Comparison of ENCODE assay signal across 8 mouse cellular contexts in the genomic region with DNA sequence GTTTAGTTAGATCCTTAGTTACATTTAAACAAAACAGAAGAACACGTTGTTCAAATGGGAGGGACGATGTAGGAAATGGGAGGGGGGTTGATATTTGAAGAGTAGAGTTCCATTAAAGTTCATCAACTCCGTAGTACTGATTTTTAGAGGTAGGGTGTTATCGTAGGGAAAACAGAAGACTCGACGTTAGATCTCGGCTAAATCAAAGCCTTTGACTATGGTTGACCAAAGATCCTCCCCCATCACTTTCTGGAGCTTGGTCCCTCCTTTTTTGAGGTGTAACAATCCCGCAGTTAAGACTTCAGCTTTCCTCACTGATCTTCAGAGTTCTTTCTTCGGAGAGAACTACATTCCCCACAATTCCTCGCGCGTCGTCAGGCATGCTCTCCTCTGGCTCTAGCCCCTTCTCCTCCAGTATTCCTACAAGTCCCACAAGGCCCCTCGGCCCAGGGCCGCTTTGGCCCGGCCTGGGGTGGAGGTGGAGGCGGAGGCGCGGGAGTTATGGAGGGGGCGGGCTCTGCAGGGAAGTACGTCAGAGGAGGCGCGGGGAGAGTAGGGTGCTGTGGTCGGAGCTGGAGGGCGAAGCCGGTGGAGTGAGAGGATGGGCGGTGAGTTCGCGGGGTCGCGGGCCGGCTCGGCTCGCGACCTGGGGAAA. TPM values are rescaled to one million over a fixed set of nuclear protein-coding genes. Genes with fewer than 3 reads are reported as not detected.
DNase-seq lines count a peak whose midpoint lies in the region; ATAC-seq lines count a peak whose summit lies in the region.

A gene (plus strand): TSS at position 434 of the 655 bp plus-strand sequence.

- peaks cover 8% of the 10 kb centered on the region for H3K4me1 ChIP-seq in hindbrain, embryonic 16.5 days (ENCODE audit: control insufficient read depth, insufficient read depth, low read depth, low read length)

- H3K27ac ChIP-seq in hindbrain, embryonic 16.5 days (ENCODE audit: low read depth, low read length), result peak within 1 kb of the TSS; percentile 90
- H3K27ac ChIP-seq in macrophage, result peak within 1 kb of the TSS; percentile 48

- ATAC-seq in hindbrain, embryonic 16.5 days, result peak; percentile 100

- H3K9me3 ChIP-seq in hindbrain, embryonic 16.5 days (ENCODE audit: control insufficient read depth, low read length), result no peaks in the 10 kb centered on the region

- H3K9ac ChIP-seq in hindbrain, embryonic 16.5 days (ENCODE audit: low read depth, low read length), result peak within 1 kb of the TSS; percentile 89

- peak; percentile 86 for DNase-seq in WW6 (ENCODE audit: low read depth, low spot score)
- peak; percentile 83 to 92 for DNase-seq in cerebellum, postnatal 4 days (ENCODE audit: low spot score in 2 of 2)
- peak; percentile 96 for DNase-seq in gastrocnemius, adult 18-20 months (ENCODE audit: low spot score)
- peak; percentile 93 to 96 for DNase-seq in left cerebral cortex, adult 18-20 months (ENCODE audit: low spot score in 2 of 2)
- DNase-seq in right cerebral cortex, adult 18-20 months, result peak; percentile 97
- peak; percentile 83 for DNase-seq in urinary bladder, postnatal 10 days (ENCODE audit: low spot score)

- H3K36me3 ChIP-seq in hindbrain, embryonic 16.5 days (ENCODE audit: control insufficient read depth, insufficient read depth, low read length), result peaks cover 20% of the 10 kb centered on the region
- H3K36me3 ChIP-seq in macrophage (ENCODE audit: inconsistent target), result peaks cover 22% of the 10 kb centered on the region; the same call in 1 of the 2 replicates

- no peaks in the 10 kb centered on the region for H3K27me3 ChIP-seq in hindbrain, embryonic 16.5 days (replicated peaks; ENCODE audit: control insufficient read depth, insufficient read depth, low read length)

- WGBS in hindbrain, embryonic 16.5 days, result 3% methylated on average over 27 of the region's 35 CpGs
- WGBS in macrophage (ENCODE audit: missing documents), result 5% methylated on average over 35 of the region's 35 CpGs

- peak within 1 kb of the TSS; percentile 84 for H3K4me3 ChIP-seq in hindbrain, embryonic 16.5 days (ENCODE audit: low read length)
- peak within 1 kb of the TSS; percentile 86 for H3K4me3 ChIP-seq in macrophage (ENCODE audit: inconsistent target)

- peaks cover 14% of the 10 kb centered on the region for H3K79me2 ChIP-seq in macrophage (ENCODE audit: inconsistent target)

- H3K4me2 ChIP-seq in hindbrain, embryonic 16.5 days (ENCODE audit: low read length), result peak within 1 kb of the TSS; percentile 64

RNA-seq across cellular contexts. Expression of the gene that starts here (rescaled TPM):
- 10 to 100 TPM; 56.8 to 66.4 TPM for total RNA-seq in gastrocnemius, adult 18-20 months (2021)
- 157 and 169 TPM in 2 replicates for polyA plus RNA-seq in hindbrain, embryonic 16.5 days (2015; fragmentation: Nextera tagmentation; extraction: Ambion mirVana)
- 100 to 1,000 TPM in 1 of 2 experiments, 10 to 100 TPM in 1; 95.6 to 108 TPM for total RNA-seq in left cerebral cortex, adult 18-20 months (2021)
- 10 to 100 TPM; 16.7 to 57.3 (median 27.1) TPM for total RNA-seq in macrophage (2018; cell fraction: chromatin; rRNA removed)
- total RNA-seq in macrophage (2018; cell fraction: cytosol; rRNA removed), result 10 to 100 TPM; 21.7 to 44.5 (median 26.5) TPM
- total RNA-seq in macrophage (2018; cell fraction: nucleus; rRNA removed), result 10 to 100 TPM; 21.6 to 63.9 (median 41.6) TPM
- 15.5 to 31.0 TPM (median 28.5 TPM) in 3 replicates for polyA plus RNA-seq in macrophage (2018)

Comparison
In these comparisons a context has a peak if more than half of its experiments do, and no peak if none do; other contexts are left out.
1. Peak in every context shown above with its lines: DNase-seq, ATAC-seq, H3K4me3 ChIP-seq and H3K27ac ChIP-seq.